Mouse (Mus musculus) gastrocnemius, postnatal 36 days (tissue): ENCODE measurements around the gene Pak1ip1. TPM values are rescaled to one million over a fixed set of nuclear protein-coding genes. Genes with fewer than 3 reads are reported as not detected.

Experiments used
- DNase-seq, 2 experiments: peaks; one replicate each; pipeline ENCODE4 v3.0.0; 2022
- intact Hi-C: fragments of 180-260 bp; cut with DNase I; formaldehyde crosslinking; loops from one replicate; pipeline ENCODE4 v1.15.1; 2025
- total RNA-seq, 2 experiments: library from RNA; stranded (reverse); gene quantifications; 2 replicates each; pipeline ENCODE4 v1.2.3; 2021

Gene Pak1ip1
- total RNA-seq, 2 experiments from 2014 or later: 22.7 to 25.7 TPM

- intact Hi-C loops: no loop called here
- DNase-seq: no peak
Observed at GRCm38 (mm10) chr13:41000140-41000925, 490 bp upstream of the Pak1ip1 start.

GRCm38 (mm10) chr13:41002001-41002400 lies 1.2 kb downstream of the Pak1ip1 start:
- intact Hi-C loops: no loop called here
- no peak for DNase-seq

GRCm38 (mm10) chr13:41006244-41006643 lies 5.4 kb downstream of the Pak1ip1 start:
- intact Hi-C loops: no loop called here
- DNase-seq: no peak

- no peak for DNase-seq
- intact Hi-C loops: no loop called here
Observed at GRCm38 (mm10) chr13:41008271-41008670, 7.4 kb downstream of the Pak1ip1 start.

- DNase-seq: no peak
- intact Hi-C loops: no loop called here
Observed at GRCm38 (mm10) chr13:41008946-41009345, 8.1 kb downstream of the Pak1ip1 start.

GRCm38 (mm10) chr13:41015829-41016634 lies 15.2 kb downstream of the Pak1ip1 start, which contains the start of gene Tmem14c:
Gene Tmem14c, plus strand, starts transcription at chr13:41016292.
- intact Hi-C loops: loop anchor here (10.0 kb wide), 1 partner anchor 229 kb away; the partner anchor contains the start of gene Smim13
- DNase-seq: peak; percentile 89 to 93

GRCm38 (mm10) chr13:41016797-41017405 lies 16.1 kb downstream of the Pak1ip1 start:
- intact Hi-C loops: loop anchor here (10.0 kb wide), 1 partner anchor 228 kb away; the partner anchor contains the start of gene Smim13
- no peak for DNase-seq

GRCm38 (mm10) chr13:41017832-41018231 lies 17.0 kb downstream of the Pak1ip1 start:
- DNase-seq: no peak
- intact Hi-C loops: loop anchor here (10.0 kb wide), 1 partner anchor 227 kb away; the partner anchor contains the start of gene Smim13

- intact Hi-C loops: loop anchor here (10.0 kb wide), 1 partner anchor 227 kb away; the partner anchor contains the start of gene Smim13
- DNase-seq: no peak
Observed at GRCm38 (mm10) chr13:41018236-41018635, 17.4 kb downstream of the Pak1ip1 start.

- no peak for DNase-seq
- intact Hi-C loops: loop anchor here (1.0 to 10.0 kb wide), 2 partner anchors 18 to 226 kb away; partner anchors contain the start of genes Pak1ip1 and Smim13
Observed at GRCm38 (mm10) chr13:41018756-41019591, 18.2 kb downstream of the Pak1ip1 start.

- DNase-seq: no peak
- intact Hi-C loops: no loop called here
Observed at GRCm38 (mm10) chr13:41020494-41020893, 19.7 kb downstream of the Pak1ip1 start.

GRCm38 (mm10) chr13:41021607-41022006 lies 20.8 kb downstream of the Pak1ip1 start:
- no peak for DNase-seq
- intact Hi-C loops: no loop called here

- no peak for DNase-seq
- intact Hi-C loops: no loop called here
Observed at GRCm38 (mm10) chr13:41022099-41022498, 21.3 kb downstream of the Pak1ip1 start.

GRCm38 (mm10) chr13:41030098-41030497 lies 29.3 kb downstream of the Pak1ip1 start:
- intact Hi-C loops: no loop called here
- DNase-seq: no peak

- intact Hi-C loops: no loop called here
- DNase-seq: no peak
Observed at GRCm38 (mm10) chr13:41042511-41042910, 41.7 kb downstream of the Pak1ip1 start.

GRCm38 (mm10) chr13:41045901-41046300 lies 45.1 kb downstream of the Pak1ip1 start:
- no peak for DNase-seq
- intact Hi-C loops: no loop called here

GRCm38 (mm10) chr13:41047280-41047679 lies 46.5 kb downstream of the Pak1ip1 start:
- intact Hi-C loops: no loop called here

GRCm38 (mm10) chr13:41051965-41052364 lies 51.1 kb downstream of the Pak1ip1 start:
- intact Hi-C loops: no loop called here
- DNase-seq: no peak

More at GRCm38 (mm10) chr13:41047280-41047679, 46.5 kb downstream of the Pak1ip1 start:
- DNase-seq: no peak
